Mouse (Mus musculus) testis, adult 2 months (tissue): Measurements from ENCODE around the gene Gm9945. TPM values are rescaled to one million over a fixed set of nuclear protein-coding genes. Genes with fewer than 3 reads are reported as not detected.
A peak's percentile ranks its signal among the peaks of the same experiment; 100 is the strongest.

Source experiments
- H3K27ac ChIP-seq: fragments of 200-500 bp; 2 replicates; pipeline ENCODE4 v1.5.1; 2012; ENCODE audit warnings: low read depth, low read length; ENCODE audit not compliant: control insufficient read depth, insufficient read depth
- H3K27me3 ChIP-seq: fragments of 200-500 bp; 2 replicates; pipeline ENCODE4 v1.6.1; 2012; ENCODE audit warnings: mild to moderate bottlenecking, low read length, moderate library complexity; ENCODE audit not compliant: control insufficient read depth, insufficient read depth
- H3K36me3 ChIP-seq: fragments of 200-500 bp; 2 replicates; pipeline ENCODE4 v1.6.1; 2012; ENCODE audit warnings: mild to moderate bottlenecking, low read length; ENCODE audit not compliant: control insufficient read depth, insufficient read depth
- H3K4me1 ChIP-seq: fragments of 200-500 bp; 2 replicates; pipeline ENCODE4 v1.6.1; 2012; ENCODE audit warnings: low read length; ENCODE audit not compliant: control insufficient read depth, insufficient read depth
- H3K4me3 ChIP-seq: fragments of 200-500 bp; 2 replicates; pipeline ENCODE4 v1.5.1; 2012; ENCODE audit warnings: low read depth, mild to moderate bottlenecking, low read length, moderate library complexity, mixed read lengths; ENCODE audit not compliant: control insufficient read depth
- CTCF ChIP-seq: fragments of 200-500 bp; IDR thresholded peaks from 2 replicates; pipeline ENCODE4 v1.5.1; 2012; ENCODE audit warnings: low read depth, mild to moderate bottlenecking, inconsistent platforms, low read length, moderate library complexity; ENCODE audit not compliant: control insufficient read depth, insufficient read depth, insufficient replicate concordance
- POLR2A ChIP-seq: fragments of 200-500 bp; IDR thresholded peaks from 2 replicates; pipeline ENCODE4 v1.6.1; 2012; ENCODE audit warnings: low read depth, mild to moderate bottlenecking, inconsistent platforms, low read length, moderate library complexity; ENCODE audit not compliant: control insufficient read depth
- polyA plus RNA-seq: library from polyadenylated mRNA; depleted of rRNA; stranded (reverse); fragments of >200 nt; gene quantifications from 2 replicates; pipeline ENCODE4 v1.2.3, GENCODE M21; 2012

Gene Gm9945
- polyA plus RNA-seq, 1 experiment, result not detected

DNA sequence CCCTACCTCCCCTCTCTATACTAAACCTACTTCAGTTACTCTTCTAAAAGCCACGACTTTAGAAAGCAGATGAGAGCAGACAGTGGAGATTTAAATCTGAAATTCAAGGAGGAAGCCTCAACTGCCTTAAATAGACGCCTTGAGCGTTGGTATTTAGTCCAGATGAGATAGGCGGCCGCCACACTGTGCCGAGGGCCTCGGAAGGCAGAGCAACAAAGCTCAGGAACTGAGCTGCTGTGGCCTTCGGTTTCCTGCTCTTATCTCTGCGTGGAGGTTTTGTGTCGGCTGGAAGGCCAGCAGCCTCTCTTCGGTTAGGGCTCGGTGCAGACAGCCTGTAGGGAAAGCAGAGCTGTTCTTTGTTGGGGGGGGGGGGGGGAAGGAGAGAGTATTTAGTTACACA lies 38.0 kb upstream of the Gm9945 start:
- TF ChIP-seq CTCF (no peak), POLR2A (peak; percentile 41; the same call in 1 of the 2 replicates)
- H3K27ac ChIP-seq, result no peak overlapping the region
- no peaks in the 10 kb centered on the region for H3K36me3 ChIP-seq
- no peak overlapping the region for H3K4me3 ChIP-seq
- H3K4me1 ChIP-seq, result no peaks in the 10 kb centered on the region
- no peaks in the 10 kb centered on the region for H3K27me3 ChIP-seq

DNA sequence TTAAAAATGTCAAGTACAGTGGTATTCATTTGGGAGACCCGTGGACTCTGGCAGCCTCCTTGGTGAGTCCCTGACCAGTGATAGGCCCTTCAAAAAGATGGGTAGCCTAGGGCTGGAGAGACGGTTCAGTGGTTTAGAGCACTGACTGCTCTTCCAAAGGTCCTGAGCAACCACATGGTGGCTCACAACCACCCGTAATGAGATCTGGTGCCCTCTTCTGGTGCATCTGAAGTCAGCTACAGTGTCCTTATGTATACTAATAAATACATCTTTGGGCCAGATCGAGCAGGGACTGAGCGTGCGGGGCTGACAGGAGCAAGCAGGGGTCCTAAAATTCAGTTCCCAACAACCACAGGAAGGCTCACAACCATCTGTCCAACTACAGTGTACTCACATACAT lies 36.1 kb upstream of the Gm9945 start:
- Histone ChIP-seq H3K27ac (no peak overlapping the region), H3K27me3 (no peaks in the 10 kb centered on the region), H3K36me3 (no peaks in the 10 kb centered on the region), H3K4me3 (no peak overlapping the region), H3K4me1 (no peaks in the 10 kb centered on the region)
- peak; percentile 17; the same call in 1 of the 2 replicates for TF ChIP-seq CTCF
- TF ChIP-seq POLR2A, result no peak

DNA sequence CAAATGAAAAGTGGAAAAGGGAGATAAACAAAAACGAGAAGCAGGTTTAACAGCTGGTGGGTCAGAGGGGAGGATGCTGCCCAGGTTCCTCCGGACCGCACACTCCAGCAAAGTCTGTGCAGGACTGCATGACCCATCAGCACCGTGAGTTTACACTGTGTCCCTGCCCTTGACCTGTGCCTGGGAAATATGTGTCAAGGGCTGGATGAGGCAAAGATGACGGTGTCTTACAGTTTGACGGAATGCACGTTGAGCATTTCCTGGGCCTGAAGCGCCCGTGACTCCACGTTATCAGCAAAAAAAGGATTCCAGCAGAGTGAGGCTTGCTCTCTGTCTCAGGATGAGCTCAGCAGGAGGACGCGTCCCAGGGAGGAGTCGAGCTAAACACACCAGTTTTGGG lies 34.4 kb upstream of the Gm9945 start:
- Histone ChIP-seq H3K4me1 (no peaks in the 10 kb centered on the region), H3K27ac (no peak overlapping the region; the same call in 1 of the 2 replicates), H3K36me3 (no peaks in the 10 kb centered on the region), H3K4me3 (no peak overlapping the region), H3K27me3 (no peaks in the 10 kb centered on the region)
- TF ChIP-seq CTCF (no peak), POLR2A (no peak)

DNA sequence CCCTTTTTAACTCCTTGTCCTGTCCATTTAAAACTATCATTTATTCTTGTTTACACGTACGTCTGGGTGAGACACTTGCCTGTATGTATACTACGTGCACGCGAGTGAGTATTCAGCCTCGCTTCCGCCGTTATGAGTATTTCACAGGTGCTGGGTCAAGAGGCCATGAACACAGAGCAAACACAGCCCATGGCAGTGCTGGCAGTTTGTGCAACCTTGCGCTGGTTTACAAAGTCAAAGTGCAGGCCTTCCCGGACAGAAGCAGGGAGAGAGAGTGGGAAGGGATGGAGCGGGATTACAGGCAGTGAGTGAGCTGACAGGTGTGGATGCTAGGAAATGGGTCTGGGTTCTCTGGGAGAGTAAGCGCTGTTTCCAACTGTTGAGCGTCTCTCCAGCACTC lies 33.8 kb upstream of the Gm9945 start:
- H3K4me1 ChIP-seq, result no peaks in the 10 kb centered on the region
- peak overlapping the region; percentile 39; the same call in 1 of the 2 replicates for H3K27ac ChIP-seq
- no peaks in the 10 kb centered on the region for H3K27me3 ChIP-seq
- TF ChIP-seq POLR2A (no peak), CTCF (no peak)
- no peaks in the 10 kb centered on the region for H3K36me3 ChIP-seq
- H3K4me3 ChIP-seq, result no peak overlapping the region

DNA sequence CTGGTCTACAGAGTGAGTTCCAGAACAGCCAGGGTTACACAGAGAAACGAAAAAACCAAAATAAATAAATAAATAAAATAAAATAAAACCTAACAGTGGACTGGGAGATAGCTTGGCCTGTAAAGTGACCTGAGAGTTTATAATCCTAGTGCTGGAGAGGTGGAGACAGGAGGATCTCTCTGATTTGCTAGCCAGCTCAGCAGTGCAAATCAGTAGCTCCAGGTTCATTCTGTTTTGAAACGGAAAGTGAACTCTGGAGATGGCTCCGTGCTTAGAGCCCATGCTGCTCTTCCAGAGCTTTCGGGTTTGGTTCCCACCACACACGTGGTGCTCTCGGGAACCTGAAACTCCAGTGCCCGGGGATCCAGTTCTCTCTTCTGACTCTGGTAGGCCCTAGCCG lies 32.0 kb upstream of the Gm9945 start:
- no peaks in the 10 kb centered on the region for H3K36me3 ChIP-seq
- H3K27me3 ChIP-seq, result no peaks in the 10 kb centered on the region
- H3K27ac ChIP-seq, result no peak overlapping the region
- H3K4me1 ChIP-seq, result no peaks in the 10 kb centered on the region
- TF ChIP-seq CTCF (no peak), POLR2A (no peak)
- H3K4me3 ChIP-seq, result no peak overlapping the region

DNA sequence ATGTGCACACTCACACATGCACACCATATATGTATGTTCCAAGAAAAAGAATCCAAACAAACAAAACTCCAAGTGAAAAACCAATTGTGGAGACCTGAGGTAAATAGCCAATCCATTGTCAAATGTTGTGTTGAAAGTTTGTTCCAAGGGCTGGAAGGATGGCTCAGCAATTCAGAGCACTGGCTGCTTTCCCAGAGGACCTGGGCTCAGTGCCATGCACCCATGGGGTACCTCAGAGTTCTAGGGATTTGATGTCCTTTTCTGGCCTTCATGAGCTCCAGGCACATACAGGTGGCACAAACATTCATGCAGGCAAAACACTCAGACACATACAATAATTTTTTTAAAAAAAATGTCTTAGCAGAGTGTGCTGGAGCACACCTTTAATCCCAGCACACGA lies 31.4 kb upstream of the Gm9945 start:
- H3K27me3 ChIP-seq, result no peaks in the 10 kb centered on the region
- no peak overlapping the region for H3K27ac ChIP-seq
- H3K4me3 ChIP-seq, result no peak overlapping the region
- H3K36me3 ChIP-seq, result no peaks in the 10 kb centered on the region
- no peaks in the 10 kb centered on the region for H3K4me1 ChIP-seq
- TF ChIP-seq POLR2A (no peak), CTCF (no peak)

DNA sequence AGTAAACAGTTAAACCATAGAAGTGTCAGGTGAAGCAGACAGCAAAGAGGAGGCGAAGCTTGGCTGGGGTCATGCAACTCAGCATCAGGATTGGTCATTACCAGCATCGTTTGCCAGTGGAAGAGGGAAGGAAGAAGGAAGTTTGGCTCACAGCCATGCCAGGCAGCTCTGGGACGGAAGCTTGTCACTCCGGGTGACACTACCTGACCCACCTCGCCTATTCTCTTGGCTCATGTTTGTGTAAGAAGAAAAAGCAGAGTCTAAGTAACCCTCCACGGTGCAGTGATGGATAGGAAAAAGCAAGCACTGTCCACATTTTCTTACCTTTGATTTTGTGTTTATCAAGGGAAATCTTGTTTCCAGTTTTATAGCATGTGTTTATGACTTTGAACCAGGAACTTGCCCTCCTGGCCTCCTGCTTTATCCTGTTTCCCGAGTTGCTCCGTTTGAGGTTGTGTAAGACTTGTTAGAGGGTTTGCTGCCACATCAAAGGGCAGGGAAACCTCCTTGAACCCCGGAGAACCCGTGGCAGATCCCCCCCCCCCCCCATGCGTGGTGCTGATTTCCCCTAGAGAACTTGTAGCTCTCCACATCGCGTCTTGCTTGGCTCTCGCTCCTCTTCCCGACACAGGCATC lies 29.8 kb upstream of the Gm9945 start:
- no peaks in the 10 kb centered on the region for H3K27me3 ChIP-seq
- H3K4me3 ChIP-seq, result no peak overlapping the region
- H3K4me1 ChIP-seq, result no peaks in the 10 kb centered on the region
- H3K27ac ChIP-seq, result no peak overlapping the region
- TF ChIP-seq CTCF (no peak), POLR2A (no peak)
- H3K36me3 ChIP-seq, result no peaks in the 10 kb centered on the region

DNA sequence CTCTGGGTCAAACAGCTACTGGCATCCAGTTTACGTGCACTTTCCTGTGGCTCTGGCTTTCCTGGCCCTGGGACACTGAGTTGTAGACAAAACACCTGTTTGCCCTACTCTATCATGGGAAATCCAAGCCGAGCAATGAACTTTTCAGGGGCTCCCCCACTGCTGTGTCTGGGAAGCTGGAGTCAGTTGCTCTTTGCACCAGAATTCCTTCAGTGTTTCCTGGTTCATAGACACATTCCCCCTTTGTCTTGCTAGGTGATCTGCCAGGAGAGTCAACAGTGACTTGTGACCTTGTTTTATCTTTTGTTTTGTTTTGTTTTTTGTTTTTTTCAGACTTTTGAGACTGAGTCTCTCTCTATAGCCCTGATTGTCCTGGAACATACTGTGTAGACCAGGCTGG lies 28.6 kb upstream of the Gm9945 start:
- no peaks in the 10 kb centered on the region for H3K4me1 ChIP-seq
- no peak overlapping the region for H3K27ac ChIP-seq
- H3K36me3 ChIP-seq, result no peaks in the 10 kb centered on the region
- no peaks in the 10 kb centered on the region for H3K27me3 ChIP-seq
- H3K4me3 ChIP-seq, result no peak overlapping the region
- TF ChIP-seq POLR2A (no peak), CTCF (no peak)
